Mouse (Mus musculus) ovary, postnatal 36 days (tissue): ENCODE data around the gene Kri1.
"Not testable (repeated sequence)": the region's sequence is repeated elsewhere in the genome, so short reads cannot be mapped to it uniquely, and the experiment has no call there.

ENCODE experiments used
- DNase-seq: peaks from one replicate; pipeline ENCODE4 v3.0.0; 2022; ENCODE audit warnings: low spot score, mixed read lengths

Kri1 gene

DNA sequence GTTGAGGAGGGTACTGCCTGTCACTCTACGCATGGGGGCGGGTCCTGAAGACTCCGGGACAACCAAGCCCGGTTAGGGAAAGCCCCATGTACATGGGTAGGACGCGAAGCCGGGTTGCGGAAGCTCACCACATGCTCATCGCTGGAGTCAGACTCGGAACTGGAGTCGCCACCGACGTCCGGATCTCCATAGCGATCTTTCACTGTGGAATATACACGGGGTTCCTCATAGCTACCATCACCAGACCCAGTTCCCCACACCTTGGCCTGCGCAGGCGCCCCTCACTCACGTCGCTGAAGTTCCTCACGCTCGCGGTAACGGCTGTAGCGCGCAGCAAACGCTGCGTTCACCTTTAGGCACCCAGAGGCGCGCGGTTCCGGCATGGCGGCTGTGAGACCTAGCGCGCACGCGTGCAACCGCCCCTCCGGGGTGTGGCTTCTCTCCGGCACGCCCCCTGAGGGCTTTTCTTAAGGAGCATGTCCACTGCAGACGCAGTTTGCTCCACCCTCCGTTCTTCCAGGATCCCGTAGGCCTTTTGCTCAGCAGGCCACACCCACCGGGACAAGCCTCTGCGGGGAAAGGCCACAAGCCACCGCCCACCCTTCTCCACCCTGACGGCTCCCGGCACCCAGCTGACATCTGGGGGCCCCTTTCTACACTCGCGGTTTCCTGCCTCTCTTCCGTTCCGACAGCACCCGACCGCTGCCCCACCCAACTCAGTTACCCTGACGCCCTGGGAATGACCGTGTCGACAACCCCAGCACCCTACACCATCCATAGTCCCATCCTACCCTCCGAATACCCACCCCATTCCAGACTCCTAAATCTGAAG, at the start of gene Kri1:
Gene Kri1, minus strand, starts transcription at position 399 of the 832 bp plus-strand sequence.
- peak; percentile 97 for DNase-seq

DNA sequence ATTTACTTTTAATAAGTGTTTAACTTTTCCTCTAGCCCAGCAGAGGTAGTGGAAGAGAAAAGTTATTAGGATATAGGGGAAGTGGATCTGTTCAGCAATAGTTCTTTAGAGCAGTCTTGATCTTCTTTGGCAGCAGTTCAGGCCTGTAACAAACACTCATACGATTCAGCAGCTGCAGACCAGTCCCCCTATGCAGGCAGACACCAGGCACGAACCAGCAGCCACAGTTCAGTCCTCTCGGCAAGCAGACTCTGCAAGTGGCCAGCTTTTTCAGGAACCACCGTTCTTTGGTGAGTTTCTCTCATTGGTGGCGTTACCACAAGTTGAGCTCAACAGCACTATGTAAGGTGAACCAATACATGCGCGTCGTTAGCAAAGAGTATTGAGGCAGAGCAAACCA, 48.7 kb upstream of the Kri1 start:
- no peak for DNase-seq

DNA sequence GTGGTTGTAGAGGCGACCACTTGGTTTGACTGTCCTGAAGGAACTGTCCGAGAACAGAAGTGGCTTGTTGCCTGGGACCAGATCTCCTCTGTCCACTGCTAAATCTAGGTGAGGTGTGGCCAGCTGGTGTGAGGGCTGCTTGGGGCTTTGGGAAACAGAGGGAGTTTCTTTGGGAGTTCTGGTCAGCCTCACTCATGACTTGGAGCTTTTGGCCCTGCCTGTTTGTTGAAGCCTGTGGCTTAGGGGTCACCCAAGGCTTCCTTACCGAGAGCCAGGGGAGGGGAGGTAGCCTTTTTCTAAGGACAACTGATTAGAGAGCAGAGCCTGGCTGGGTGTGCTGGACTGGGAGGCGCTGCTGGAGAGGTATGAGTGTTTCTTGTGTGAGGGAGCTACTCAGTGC, 47.6 kb upstream of the Kri1 start:
- no peak for DNase-seq

DNA sequence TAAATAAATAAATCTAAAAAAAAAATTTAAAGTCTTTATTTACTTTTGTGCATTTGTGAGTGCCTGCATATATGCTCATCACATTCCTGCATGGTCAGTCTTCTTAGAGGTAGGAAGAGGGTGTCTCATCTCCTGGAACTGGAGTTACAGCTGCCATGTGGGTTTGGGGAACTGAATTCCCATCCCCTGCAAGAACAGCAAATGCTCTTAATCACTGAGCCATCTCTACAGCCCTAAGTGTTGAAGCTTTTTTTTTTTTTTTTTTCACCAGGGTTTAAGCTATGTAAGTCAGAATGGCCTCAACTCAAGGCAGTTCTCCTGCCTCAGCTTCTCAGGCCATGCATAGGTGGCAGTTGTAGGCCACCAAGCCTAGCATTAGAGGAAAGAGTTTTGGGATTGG, 47.0 kb upstream of the Kri1 start:
- no peak for DNase-seq

DNA sequence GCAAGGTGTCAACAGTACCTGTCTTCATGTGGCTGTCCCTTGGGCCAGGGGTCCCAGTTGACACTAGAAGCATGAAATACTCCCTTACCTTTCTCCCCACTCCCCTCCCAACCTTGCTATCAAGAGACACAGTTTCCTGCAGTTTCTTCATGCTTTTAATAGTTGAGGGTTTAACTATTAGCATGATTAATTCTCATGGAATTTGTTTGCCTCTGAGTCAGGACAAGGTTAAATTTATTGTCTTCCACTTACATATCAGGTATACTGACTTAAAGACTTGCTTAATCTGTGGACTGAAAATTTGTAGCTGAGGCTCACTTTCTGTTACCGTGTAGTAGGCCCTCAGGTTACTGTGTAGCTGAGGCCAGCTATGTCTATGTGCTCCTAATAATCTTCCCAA, 45.8 kb upstream of the Kri1 start:
- no peak for DNase-seq

DNA sequence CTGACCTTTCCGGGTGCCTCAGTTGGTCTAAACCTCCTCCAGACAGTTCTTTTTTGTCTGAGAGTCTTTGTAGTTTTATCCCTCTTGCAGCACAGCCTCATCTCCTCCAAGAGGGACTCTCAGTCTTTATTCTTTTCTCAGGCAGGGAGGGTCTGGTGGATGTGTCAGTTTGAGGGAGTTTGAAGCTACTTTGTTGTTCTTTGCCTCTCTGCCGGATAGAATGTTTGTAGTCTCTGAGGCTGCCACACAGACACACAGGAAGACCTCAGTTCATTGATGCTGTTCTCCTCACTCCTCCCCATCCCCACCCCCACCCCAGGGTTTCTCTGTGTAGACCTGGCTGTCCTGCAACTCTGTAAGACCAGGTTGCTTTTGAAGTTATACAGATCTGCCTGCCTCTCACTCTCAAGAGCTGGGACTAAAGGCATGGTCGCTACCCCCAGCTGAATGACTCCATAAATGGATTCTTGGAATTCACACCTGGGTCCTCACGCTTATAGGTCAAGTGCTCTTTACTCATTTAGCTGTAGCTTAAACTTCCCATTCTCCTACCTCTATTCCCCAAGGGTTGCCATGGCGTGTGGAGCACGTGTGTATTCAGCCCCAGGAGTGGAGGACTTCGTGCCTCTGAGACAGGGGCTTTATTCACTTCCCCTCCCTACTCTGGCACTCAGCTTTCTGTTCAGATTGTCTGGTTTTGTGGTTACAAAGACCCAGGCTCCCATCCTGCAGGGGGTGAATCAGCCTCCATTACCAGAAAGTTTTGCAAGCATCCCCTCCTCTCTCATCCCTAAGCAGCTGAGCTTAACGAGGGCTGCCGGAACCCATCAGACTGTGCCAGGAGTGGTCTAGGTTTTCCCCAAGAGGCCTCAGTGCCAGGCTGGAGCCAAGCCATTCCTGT, 44.6 kb upstream of the Kri1 start:
- DNase-seq = no peak

DNA sequence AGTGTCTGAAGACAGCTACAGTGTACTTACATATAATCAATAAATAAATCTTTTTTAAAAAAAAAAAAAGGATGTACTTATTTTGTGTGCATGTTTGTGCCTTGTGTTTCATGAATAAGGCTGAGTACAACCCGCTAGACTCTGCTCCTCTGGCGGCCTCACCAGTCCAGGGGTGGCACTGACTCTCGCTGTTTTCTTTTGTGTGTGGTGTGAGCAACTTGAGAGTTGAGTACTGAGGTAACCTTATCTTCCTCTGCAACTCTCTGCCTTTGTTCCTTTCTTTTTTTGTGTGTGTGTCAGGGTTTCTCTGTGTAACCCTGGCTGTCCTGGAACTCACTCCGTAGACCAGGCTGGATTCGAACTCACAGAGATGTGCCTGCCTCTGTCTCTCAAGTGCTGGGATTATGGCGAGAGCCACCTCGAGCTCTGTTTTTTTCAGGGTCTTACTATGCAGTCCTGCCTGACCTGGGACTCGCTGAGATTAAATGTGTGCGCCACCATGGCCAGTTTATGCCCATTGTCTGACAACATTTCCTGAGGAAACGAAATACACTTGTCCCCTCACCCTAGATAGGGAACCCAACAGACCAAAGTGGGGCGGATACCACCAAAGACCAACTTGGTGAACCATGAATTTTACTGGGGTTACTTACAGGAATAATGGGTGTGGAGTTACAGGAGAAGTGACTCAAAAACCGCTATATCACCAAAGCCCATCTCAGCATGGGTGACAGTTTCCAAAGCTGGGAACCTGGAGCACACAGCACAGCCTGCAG, 43.8 kb upstream of the Kri1 start:
- DNase-seq = no peak

DNA sequence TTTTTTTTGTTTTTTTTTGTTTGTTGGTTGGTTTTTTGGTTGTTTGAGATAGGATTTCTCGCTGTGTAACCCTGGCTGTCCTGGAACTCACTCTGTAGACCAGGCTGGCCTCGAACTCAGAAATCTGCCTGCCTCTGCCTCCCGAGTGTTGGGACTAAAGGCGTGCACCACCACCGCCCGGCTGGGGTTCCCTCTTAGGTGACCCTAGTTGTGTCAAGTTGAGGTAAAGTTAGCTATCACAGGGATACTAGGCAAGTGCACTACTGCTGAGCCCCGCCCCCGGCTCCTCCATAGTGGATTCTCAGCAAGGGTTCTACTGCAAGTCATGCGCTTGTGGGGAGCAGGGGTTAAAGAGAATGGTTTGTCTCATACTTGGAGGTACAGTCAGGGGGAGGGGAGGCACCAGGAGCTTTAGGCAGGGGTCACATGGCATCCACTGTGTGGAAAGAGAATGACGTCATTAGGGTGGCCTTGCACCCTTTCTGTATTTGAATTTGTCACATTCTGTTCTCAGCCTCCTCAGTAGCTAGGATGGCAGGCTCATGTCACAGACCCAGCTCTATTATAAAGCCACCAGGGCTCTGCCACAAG, 42.0 kb upstream of the Kri1 start:
- DNase-seq = peak; percentile 5

DNA sequence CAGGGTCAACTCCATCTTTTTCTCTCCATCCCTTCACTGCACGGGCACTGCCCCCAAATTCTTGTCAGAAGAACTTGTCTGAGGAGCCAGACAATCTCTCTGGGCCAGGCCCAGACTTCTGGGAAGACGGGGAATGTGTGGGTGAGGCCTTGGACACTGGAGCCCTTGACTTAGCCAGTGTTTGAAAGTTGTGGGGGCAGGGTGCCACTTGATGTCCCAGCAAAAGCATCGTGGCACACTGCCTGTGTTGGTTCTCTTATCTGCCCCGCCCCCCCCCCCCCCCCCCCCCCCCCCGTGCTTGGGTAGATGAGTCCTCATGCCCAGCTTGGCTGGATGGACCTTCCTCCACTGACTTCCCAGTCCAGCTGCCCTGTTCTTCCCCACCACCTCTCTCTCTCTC, 41.3 kb upstream of the Kri1 start:
- DNase-seq = peak; percentile 64

DNA sequence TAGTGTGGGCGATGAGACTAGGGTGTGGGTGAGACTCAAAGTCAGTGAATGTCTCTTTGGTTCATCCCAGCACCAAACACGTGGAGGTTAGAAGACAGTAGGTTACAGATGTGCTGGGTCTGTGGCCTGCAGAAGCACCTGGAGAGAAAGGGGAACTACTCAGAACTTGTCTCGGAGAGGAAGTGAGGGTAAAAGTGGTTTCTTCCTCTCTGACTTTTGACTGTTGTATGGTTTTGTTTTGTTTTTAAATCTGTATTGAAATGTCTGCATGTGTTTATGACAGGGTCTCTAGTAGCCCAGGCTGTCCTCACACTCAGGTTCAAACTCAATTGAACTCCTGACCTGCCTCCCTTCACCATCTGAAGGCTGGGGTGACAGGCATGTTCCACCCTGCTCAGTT, 40.3 kb upstream of the Kri1 start:
- DNase-seq = no peak

DNA sequence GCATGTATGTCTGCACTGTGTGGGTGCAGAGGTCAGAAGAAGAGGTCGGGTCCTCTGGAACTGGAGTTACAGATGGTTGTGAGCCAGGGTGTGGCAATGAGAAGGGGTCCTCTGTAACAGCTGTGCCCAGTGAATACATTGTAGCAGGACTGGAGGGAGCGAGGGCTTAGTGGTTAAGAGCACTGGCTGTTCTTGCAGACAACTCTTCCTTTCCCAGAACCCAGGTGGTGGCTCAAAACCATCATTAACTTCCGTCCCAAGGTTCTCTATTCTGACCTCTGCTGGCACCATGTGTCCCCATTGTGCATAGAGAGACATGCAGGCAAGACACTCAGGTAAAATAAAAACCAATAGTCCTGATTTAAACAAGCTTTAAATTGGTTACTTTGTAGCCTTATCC, 39.8 kb upstream of the Kri1 start:
- DNase-seq = no peak

DNA sequence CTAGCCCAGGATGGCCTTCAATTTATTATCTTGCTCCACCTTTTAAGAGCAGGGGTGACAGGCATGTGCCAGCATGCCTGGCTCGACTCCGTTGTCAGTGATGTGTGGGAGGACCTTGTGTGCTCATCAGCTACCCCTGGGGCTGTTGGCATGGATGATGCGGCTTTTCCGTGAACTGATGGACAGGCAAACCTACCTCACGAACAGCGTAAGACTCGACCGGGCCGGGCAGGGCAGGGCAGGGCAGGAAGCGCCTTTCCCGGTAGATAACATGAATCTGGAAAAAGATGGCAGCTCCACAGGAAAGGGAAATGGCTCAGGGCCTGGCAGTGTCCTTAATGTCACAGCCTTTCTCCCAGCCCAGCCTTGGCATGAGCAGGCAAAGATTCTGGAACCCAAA, 36.5 kb upstream of the Kri1 start:
- DNase-seq = no peak

DNA sequence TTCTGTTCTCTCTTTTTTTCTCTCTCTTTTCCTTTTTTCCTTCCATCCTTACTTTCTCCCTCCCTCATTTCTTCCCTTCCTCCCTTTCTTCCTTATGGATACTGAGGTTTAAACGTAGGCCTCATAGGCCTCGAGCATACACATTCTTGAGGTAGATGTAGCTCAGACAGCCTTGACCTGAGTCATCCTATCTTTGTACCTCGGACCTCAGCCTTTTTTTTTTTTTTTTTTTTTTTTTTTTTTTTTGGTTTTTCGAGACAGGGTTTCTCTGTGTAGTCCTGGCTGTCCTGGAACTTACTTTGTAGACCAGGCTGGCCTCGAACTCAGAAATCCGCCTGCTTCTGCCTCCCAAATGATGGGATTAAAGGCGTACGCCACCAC, 35.1 kb upstream of the Kri1 start:
- DNase-seq = not testable (repeated sequence)

DNA sequence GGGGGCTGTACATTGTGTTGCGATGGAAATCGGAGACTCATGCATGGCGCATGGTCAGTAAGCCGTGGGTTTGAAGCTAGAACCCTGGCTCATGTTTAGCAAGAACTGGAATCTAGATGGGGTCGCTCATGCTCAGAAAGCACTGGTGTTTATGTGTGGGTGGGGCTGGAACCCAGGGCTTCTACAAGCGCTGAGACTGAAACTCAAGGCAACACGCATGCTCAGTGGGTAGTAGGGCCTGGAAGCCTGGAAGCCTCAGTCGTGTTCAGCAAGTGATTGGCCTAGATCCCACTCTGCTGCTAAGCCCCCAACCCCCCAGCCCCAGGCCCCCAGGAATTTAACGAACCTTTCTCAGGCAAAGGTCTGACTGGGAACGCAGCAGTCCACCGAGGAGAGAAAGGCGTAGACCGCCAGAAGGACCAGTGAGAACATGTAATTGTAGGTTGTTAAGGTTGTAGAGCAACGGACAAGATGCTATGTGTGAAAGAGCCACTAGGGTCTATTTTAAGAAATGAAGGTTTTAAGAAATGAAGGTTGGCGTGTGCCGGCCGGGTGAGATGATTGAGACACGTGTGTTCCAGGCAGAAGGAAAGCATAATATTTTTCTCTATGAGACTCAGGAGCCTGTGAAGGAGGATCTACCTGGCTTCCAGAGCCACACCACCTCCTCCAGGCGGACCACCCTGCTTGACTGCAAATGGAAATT, 34.6 kb upstream of the Kri1 start:
- no peak for DNase-seq

DNA sequence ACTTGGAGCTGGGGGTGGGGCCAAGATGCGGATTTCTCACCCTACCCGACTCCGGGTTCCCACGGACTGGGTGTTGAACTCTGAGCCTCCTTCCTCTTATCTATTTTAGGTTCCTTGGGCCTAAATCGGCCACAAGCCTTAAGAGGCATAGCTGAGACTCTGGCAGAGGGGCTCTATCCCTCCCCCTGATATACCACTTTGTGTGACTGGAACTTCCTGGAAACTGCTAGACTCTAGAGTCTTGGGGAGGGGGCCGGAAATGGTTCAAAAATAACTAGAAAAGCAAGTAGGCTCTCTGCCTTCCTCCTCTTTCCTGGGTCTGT, 33.7 kb upstream of the Kri1 start:
- peak; percentile 20 for DNase-seq

DNA sequence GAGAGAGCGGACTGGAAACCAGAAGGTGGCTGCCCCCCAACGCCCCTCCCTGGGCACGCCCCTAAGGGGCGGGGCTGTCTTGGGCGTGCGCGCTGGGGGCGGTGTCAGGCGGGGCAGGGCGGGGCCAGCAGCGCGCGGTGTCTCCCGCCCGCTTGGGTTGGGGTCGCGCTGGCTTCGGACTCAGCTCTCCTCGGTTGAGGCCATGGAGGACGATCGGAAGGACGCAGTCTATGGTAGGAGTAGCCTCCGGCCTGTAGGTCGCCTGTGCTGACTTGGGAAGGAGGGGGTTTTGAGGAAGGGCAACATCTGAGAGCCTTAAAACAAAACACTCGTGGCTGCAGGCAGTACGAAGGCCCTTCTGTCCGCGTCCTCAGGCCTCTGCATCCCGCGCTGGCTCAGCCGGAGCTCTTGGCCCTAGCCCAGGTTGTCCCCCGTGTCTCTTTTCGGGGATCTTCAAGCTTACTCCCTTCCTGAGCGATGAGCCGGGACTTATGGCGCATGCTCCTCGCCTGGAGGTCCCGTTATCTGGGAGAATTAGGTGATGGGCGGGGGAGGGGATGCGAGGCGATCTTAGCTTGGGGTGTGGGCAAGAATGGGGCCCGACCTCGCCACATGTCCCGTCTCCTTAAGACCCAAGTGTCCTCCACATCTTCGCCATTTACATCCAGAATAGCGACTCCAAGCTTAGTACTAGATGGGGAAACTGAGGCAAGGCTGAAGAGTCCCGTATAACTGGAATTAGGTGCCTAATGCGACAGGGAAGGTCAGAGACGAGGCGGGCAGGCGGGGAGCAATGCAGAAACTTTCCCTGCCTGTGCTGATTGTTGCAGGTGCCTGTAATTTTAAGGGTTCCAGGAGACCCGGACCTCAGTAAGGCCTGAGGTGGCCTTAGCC, 33.1 kb upstream of the Kri1 start, which contains the start of gene Slc44a2:
Gene Slc44a2, plus strand, starts transcription at position 80 of the 894 bp plus-strand sequence.
- DNase-seq = peak; percentile 89

DNA sequence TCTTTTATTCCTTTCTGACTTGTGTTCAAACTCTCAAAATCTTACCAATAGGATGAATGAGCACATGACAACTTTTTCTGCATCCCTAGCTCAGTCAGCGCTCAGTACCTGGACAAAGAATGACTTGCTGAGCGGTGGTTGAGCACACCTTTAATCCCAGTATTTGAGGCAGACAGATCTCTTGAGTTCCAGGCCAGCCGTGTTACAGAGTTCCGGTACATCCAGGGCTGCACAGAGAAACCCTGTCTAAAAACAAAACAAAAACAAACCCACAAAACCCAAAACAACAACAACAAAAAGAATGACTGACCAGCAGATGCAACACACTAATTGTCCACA, 32.5 kb upstream of the Kri1 start:
- no peak for DNase-seq

DNA sequence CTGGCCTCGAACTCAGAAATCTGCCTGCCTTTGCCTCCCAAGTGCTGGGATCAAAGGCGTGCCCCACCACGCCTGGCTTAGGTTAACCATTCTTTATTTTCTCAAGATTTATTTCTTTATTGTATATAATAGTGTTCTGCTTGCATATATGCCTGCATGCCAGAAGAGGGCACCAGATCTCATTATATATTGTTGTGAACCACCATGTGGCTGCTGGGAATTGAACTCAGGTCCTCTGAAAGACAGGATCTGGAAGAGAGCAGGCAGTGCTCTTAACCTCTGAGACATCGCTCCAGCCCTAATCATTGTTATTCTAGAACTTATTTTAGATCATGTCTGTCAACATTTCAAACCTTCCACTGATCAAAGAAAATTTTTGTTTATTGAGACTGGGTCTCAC, 31.7 kb upstream of the Kri1 start:
- DNase-seq = no peak

DNA sequence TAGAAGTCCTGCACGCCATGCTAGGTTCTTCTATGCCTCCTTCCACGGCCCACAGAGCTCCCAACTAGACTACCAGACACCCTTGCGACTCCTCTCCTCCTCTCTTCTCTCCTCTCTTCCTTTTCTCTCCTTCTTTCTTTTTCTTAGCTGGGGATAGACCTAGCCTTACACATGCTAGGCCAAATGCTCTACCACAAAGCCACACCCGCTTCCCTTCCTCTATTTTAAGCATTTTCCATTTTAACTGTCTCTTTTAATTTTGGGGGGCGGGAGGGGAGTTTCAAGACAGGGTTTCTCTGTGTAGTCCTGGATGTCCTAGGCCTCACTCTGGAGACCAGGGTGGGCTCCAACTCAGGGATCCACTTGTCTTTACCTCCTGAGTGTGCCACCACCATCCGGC, 31.0 kb upstream of the Kri1 start:
- DNase-seq = no peak

DNA sequence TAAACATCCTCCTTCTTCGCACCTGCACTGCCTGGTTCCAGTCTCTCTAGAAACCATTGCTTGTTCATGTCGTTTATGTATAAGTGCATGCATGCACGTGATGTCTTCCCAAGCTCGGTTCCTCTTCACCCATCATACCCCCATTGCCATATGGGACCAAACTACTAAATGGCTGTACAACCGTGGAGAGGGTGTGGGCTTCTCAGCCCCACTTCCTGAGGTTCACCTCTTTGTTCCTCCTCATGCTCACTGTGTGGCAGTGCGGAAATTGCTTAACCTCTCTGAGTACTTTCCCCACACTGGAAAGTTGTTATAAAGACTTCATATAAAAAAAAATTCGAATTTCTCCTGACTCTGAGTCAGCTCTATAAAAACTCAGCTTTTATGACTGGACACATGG, 28.9 kb upstream of the Kri1 start:
- DNase-seq = no peak

DNA sequence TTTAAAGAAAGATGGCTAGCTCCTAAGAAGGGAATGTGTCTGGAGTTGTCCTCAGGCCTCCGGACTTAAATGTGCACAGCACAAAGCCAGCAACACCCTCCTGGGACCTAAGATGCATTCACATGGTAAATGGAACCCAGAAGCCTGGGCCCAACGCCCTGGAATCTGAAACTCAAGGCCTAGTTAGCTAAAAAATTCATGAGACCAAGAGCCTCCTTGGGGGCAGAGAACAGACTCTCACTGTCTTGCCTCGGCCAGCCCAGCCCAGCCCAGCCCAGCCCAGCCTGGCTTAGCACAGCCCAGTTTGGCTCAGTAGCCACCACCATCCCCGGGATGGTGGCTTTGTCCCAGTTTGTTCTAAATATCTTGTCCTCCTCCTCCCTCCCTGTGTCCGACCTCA, 27.7 kb upstream of the Kri1 start:
- DNase-seq = no peak
